Mouse (Mus musculus): Measurements from ENCODE around the gene Vmo1.

GRCm38 (mm10) chr11:70518923-70519322 lies 4.5 kb upstream of the Vmo1 start, which contains the start of gene Gltpd2:
- no peak for TF ChIP-seq CTCF (IDR thresholded peaks at IDR 0.05; ENCODE audit: extremely low read depth, insufficient read depth, insufficient read length, insufficient replicate concordance)
- TF ChIP-seq POLR2A (IDR thresholded peaks at IDR 0.05; ENCODE audit: low read depth, low read length): no peak

Data from spleen, adult 2 months (tissue).